Mouse (Mus musculus) T-helper 1 cell (primary cell): ENCODE results near the gene Pcnt.

ENCODE experiments used
- in situ Hi-C: fragments of 300-600 bp; cut with MboI, MseI; formaldehyde crosslinking; loops from one replicate; pipeline ENCODE4 v1.15.1; 2025; ENCODE audit warnings: high pct_unique_total_duplicates

Pcnt gene

DNA sequence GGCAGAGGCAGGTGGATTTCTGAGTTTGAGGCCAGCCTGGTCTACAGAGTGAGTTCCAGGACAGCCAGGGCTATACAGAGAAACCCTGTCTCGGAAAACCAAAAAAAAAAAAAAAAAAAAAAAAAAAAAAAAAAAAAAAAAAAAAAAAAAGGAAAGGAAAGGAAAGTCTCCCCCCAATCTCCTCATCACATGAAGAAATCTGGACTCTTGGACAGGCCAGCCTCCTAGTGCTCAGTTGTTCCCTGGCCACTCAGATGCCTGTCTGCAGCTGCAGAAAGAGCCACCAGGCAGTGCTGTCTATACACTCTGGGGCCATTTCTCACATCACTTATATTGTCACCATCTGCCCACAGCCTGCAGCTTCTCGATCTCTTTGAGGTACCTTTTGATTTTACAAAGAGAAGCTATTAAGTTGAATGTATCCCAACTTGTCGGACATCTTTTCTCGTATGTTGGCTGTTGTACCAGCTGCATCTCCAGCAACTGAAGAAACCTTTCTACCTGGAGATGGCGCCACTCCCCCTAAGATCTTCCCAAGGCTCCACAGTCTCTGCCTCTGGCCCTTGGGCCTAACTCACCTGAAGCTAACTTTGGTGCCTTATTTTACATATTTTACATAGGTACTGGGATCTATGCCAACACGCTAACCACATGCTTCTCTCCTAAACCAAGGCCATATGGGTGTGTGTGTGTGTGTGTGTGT lies 116.1 kb downstream of the Pcnt start:
- in situ Hi-C loops: no loop called here

DNA sequence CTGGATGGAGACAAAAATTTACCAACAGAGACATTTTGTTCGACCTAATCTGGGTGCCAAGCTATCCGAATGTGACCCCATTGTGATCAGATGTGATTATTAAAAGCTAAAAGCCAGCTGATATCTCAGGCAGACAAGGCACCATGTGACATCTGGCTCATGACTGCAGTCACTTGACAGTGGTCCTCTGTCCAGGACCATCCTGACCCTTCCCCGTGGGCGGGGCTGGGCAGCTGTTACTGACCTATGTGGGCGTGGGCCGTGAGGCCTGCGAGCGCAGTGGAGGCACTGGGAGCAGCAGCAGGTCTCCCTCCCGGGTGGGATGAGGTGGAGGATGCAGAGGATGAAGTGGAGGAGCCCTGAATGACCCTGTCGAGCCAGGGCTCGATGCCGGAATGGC lies 125.0 kb downstream of the Pcnt start:
- in situ Hi-C loops: no loop called here

DNA sequence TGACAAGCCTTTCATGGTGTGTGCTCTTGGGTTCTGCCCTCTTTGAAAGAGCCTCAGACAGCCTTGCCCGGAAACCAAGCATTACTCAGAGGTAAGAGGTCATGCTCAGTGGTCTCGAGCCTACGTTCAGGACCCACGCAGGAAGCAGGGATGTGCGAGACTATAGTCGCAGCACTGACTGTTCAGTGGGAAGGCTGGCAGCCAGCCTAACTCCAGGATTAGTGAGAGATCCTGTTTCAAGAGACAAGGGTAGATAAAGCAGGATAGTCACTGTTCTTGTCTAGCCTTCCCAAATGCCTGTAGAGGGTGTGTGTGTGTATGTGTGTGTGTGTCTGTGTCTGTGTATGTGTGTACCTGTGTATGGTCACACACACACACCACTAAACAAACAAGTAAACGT lies 126.4 kb downstream of the Pcnt start:
- in situ Hi-C loops: no loop called here

DNA sequence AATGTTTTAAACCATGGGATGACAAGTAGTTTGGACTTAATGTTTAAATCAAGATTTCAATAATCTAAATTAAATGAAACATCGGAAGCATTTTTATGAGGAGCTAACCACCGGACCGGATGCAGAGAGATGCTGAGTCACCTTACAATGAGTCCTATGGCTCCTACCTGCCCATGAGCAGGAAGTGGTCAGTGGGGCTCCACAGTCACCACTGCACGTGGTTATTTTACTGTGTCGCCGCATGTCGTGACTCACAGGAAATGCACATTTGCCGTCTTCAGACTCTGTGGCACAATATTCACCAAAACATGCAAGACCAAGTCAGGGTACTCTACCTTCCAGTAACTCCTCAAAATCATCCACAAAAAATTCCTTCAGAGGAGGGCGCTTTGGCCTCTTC lies 135.8 kb downstream of the Pcnt start:
- in situ Hi-C loops: no loop called here
